Comparison of ENCODE assay signal across 29 mouse cellular contexts in the genomic region with DNA sequence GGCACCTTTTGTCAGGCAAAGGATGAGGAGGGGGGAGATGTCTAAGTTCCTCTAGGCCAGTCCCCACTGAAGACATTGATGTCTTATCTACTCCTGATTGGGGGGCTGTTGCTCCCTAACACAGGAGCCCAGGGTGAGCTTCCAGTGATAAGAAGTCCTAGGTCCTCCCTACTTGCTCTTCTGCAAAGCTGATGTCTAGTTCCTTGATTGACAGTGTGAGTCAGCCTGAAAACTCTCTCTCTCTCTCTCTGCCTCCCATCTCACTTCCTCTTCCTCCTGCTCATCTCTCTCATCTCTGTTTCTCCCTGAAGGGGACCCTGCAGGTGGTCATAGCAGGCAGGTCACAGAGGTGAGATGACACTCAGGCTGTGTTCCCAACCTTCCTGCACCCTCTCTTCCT. TPM values are rescaled to one million over a fixed set of nuclear protein-coding genes. Genes with fewer than 3 reads are reported as not detected.
DNase-seq lines count a peak whose midpoint lies in the region; ATAC-seq and TF ChIP-seq lines count a peak whose summit lies in the region.
"Had no signal": no experiment of that assay in that cellular context is flagged by ENCODE, and none has a peak within 500 bp of the region (broad histone marks: within the 10 kb centered on the region; RNA-seq: fewer than 3 reads in every experiment).

No protein-coding gene starts in this region.

- H3K79me2 ChIP-seq in CH12.LX (replicated peaks; ENCODE audit: control insufficient read depth, extremely low read depth, insufficient read depth, poor library complexity, severe bottlenecking): no peaks in the 10 kb centered on the region

- no peak; the same call in none of the 2 replicates for TF ChIP-seq RAD21 in CH12.LX (IDR thresholded peaks at IDR 0.05; ENCODE audit: low read depth, low read length)

- DNase-seq in A20 (ENCODE audit: low read depth, low spot score): peak; percentile 62
- DNase-seq in CH12.LX (ENCODE audit: extremely low read depth): peak; percentile 76
- no peak for DNase-seq in right cerebral cortex, postnatal 10 days (ENCODE audit: low spot score in 2 of 2)
- DNase-seq in right cerebral cortex, postnatal 36 days (ENCODE audit: low spot score in 2 of 2): no peak
- DNase-seq in neural tube, embryonic 10.5 days (ENCODE audit: extremely low spot score, low spot score): no peak
- DNase-seq: adrenal gland, adult 2 months; adrenal gland, postnatal 36 days; cerebellum, adult 8-10 months; cerebellum, postnatal 25 days; gastrocnemius, postnatal 25 days; heart, adult 18-20 months; kidney, adult 9 months; kidney, postnatal 10 days; liver; lung, embryonic 14.5 days; lung, postnatal 14 days; right cerebral cortex, adult 18-20 months; thymus, postnatal 25 days had no signal

- no peak for TF ChIP-seq CTCF in CH12.LX (conservative IDR thresholded peaks at IDR 0.05 in 1 of 2, IDR thresholded peaks at IDR 0.05 in 1 of 2; ENCODE audit: low read depth in 2 of 2, low read length in 2 of 2)

- dilution Hi-C loops in CH12.LX (cut with MboI; ENCODE audit: extremely low pct_ligation_motif_present, extremely low pct_unique_long_range_greater_than_20kb, low sequenced_read_pairs): no loop called here

- ATAC-seq in granulocyte monocyte progenitor cell, adult 5-6 weeks (replicated peaks; ENCODE audit: poor library complexity, severe bottlenecking): peak; percentile 66
- 0 out of 2 replicates have a peak, but pooled peaks have one; percentile 24 for ATAC-seq in monocyte, adult 5-6 weeks (replicated peaks; ENCODE audit: insufficient number of reproducible peaks, low FRiP score, low TSS enrichment, poor library complexity, severe bottlenecking)
- ATAC-seq: activated CD4-positive, CD25-positive, alpha-beta regulatory T cell, adult 4 months; forebrain, embryonic 13.5 days; intestine, embryonic 15.5 days had no signal

- no peak overlapping the region for H3K4me3 ChIP-seq in CH12.LX (replicated peaks in 1 of 3; ENCODE audit: low read depth in 2 of 3, low read length in 2 of 3, poor library complexity in 1 of 3)
- H3K4me3 ChIP-seq: forebrain, embryonic 13.5 days; hindbrain, embryonic 15.5 days; intestine, embryonic 15.5 days; liver, embryonic 15.5 days; neural tube, embryonic 12.5 days; stomach, embryonic 15.5 days had no signal

- in situ Hi-C loops in CH12.LX (cut with MboI; ENCODE audit: low pct_ligation_motif_present, low pct_unique_long_range_greater_than_20kb, low sequenced_read_pairs): no loop called here

- H3K9ac ChIP-seq in CH12.LX (ENCODE audit: insufficient read depth, low read depth): no peak overlapping the region
- H3K9ac ChIP-seq: forebrain, embryonic 13.5 days; hindbrain, embryonic 15.5 days; intestine, embryonic 15.5 days; liver, embryonic 15.5 days; lung, embryonic 14.5 days; neural tube, embryonic 12.5 days; stomach, embryonic 15.5 days had no signal

- H3K9me3 ChIP-seq in CH12.LX (replicated peaks; ENCODE audit: low read length): peaks cover 7% of the 10 kb centered on the region
- H3K9me3 ChIP-seq: forebrain, embryonic 13.5 days; hindbrain, embryonic 15.5 days; intestine, embryonic 15.5 days; liver, embryonic 15.5 days; neural tube, embryonic 12.5 days; stomach, embryonic 15.5 days had no signal

- no peaks in the 10 kb centered on the region for H3K27me3 ChIP-seq in CH12.LX (replicated peaks)
- H3K27me3 ChIP-seq: forebrain, embryonic 13.5 days; hindbrain, embryonic 15.5 days; intestine, embryonic 15.5 days; liver, embryonic 15.5 days; neural tube, embryonic 12.5 days; stomach, embryonic 15.5 days had no signal

- peak overlapping the region; percentile 2; the same call in 1 of the 2 replicates for H3K27ac ChIP-seq in CH12.LX (ENCODE audit: insufficient read depth, low read depth)
- H3K27ac ChIP-seq: forebrain, embryonic 13.5 days; hindbrain, embryonic 15.5 days; intestine, embryonic 15.5 days; liver, embryonic 15.5 days; neural tube, embryonic 12.5 days; stomach, embryonic 15.5 days had no signal

- peaks cover 38 to 88% of the 10 kb centered on the region in 2 experiments for H3K4me1 ChIP-seq in CH12.LX (ENCODE audit: control insufficient read depth in 1 of 2, insufficient read depth in 2 of 2)
- H3K4me1 ChIP-seq: liver, embryonic 15.5 days had no signal

- peak; percentile 95 for TF ChIP-seq EP300 in CH12.LX (IDR thresholded peaks at IDR 0.05; ENCODE audit: low read length)

- H3K36me3 ChIP-seq in CH12.LX (replicated peaks in 1 of 2; ENCODE audit: control insufficient read depth in 1 of 2, insufficient read depth in 1 of 2, low read length in 1 of 2): peaks cover 0 to 2% of the 10 kb centered on the region in 2 experiments
- H3K36me3 ChIP-seq: hindbrain, embryonic 15.5 days; intestine, embryonic 15.5 days; liver, embryonic 15.5 days; neural tube, embryonic 12.5 days; stomach, embryonic 15.5 days had no signal

- TF ChIP-seq POLR2A in CH12.LX (IDR thresholded peaks at IDR 0.05; ENCODE audit: low read depth, low read length): peak; percentile 47

- H3K4me2 ChIP-seq in CH12.LX (ENCODE audit: insufficient read depth, low read depth, poor library complexity, severe bottlenecking): peak overlapping the region; percentile 8; the same call in 1 of the 2 replicates
- H3K4me2 ChIP-seq: forebrain, embryonic 13.5 days; heart, embryonic 11.5 days; hindbrain, embryonic 15.5 days; intestine, embryonic 15.5 days; liver, embryonic 15.5 days; lung, embryonic 14.5 days; midbrain, embryonic 11.5 days; neural tube, embryonic 12.5 days; stomach, embryonic 15.5 days had no signal

TF ChIP-seq in CH12.LX, 34 proteins besides CTCF, POLR2A, EP300 and RAD21:
- TF ChIP-seq SIN3A (IDR thresholded peaks at IDR 0.05; ENCODE audit: low read length) (no peak), GABPA (IDR thresholded peaks at IDR 0.05; ENCODE audit: insufficient replicate concordance, low read depth, low read length) (no peak), ELF1 (IDR thresholded peaks at IDR 0.05; ENCODE audit: low read depth, low read length) (peak; percentile 76), MXI1 (IDR thresholded peaks at IDR 0.05; ENCODE audit: low read depth, low read length) (no peak; the same call in 1 of the 2 replicates), ZNF384 (IDR thresholded peaks at IDR 0.05; ENCODE audit: low read depth, low read length) (no peak), CHD1 (IDR thresholded peaks at IDR 0.05; ENCODE audit: low read depth, low read length) (no peak), MEF2A (IDR thresholded peaks at IDR 0.05; ENCODE audit: borderline replicate concordance, low read depth, low read length) (peak; percentile 67), MAX (IDR thresholded peaks at IDR 0.05; ENCODE audit: low read length) (no peak), BHLHE40 (IDR thresholded peaks at IDR 0.05; ENCODE audit: low read depth, low read length) (peak; percentile 48), HCFC1 (IDR thresholded peaks at IDR 0.05; ENCODE audit: low read depth, low read length) (peak; percentile 32; the same call in 1 of the 2 replicates), KAT2A (IDR thresholded peaks at IDR 0.05; ENCODE audit: insufficient replicate concordance, low read length) (no peak), SMC3 (IDR thresholded peaks at IDR 0.05; ENCODE audit: low read depth, low read length) (no peak), E2F4 (IDR thresholded peaks at IDR 0.05; ENCODE audit: insufficient replicate concordance, low read depth, low read length) (no peak), JUN (IDR thresholded peaks at IDR 0.05; ENCODE audit: insufficient read depth, low read depth, low read length) (peak; percentile 75), IRF4 (IDR thresholded peaks at IDR 0.05; ENCODE audit: low read depth, low read length) (peak; percentile 96), ETS1 (conservative IDR thresholded peaks at IDR 0.05; ENCODE audit: low read depth, low read length) (peak; percentile 69), MYC (IDR thresholded peaks at IDR 0.05; ENCODE audit: low read depth, low read length) (0 out of 2 replicates have a peak, but pooled peaks have one; percentile 30), TCF12 (IDR thresholded peaks at IDR 0.05; ENCODE audit: low read depth, low read length) (peak; percentile 85), MAZ (IDR thresholded peaks at IDR 0.05; ENCODE audit: low read depth, low read length) (no peak), ZMIZ1 (IDR thresholded peaks at IDR 0.05; ENCODE audit: low read depth, low read length) (no peak), JUND (conservative IDR thresholded peaks at IDR 0.05; ENCODE audit: low read depth, low read length) (peak; percentile 90), TBP (conservative IDR thresholded peaks at IDR 0.05; ENCODE audit: low read depth, low read length) (0 out of 2 replicates have a peak, but pooled peaks have one; percentile 38)

RNA-seq across cellular contexts. Expression of gene Sept9, which starts 58.4 kb away (rescaled TPM):
- total RNA-seq in CH12.LX (2012; rRNA removed) (118 and 128 TPM in 2 replicates), CH12.LX (2014; rRNA removed) (47.6 and 48.6 TPM in 2 replicates)
- polyA plus RNA-seq in CH12.LX (2012; ENCODE audit: insufficient read length, low read depth): 102 and 110 TPM in 2 replicates
- total RNA-seq in granulocyte monocyte progenitor cell, adult 5-6 weeks (2014; fragmentation: Nextera tagmentation): 139 and 145 TPM in 2 replicates
- total RNA-seq in granulocyte monocyte progenitor cell, adult 5-6 weeks (2017): 124 and 141 TPM in 2 replicates
- total RNA-seq in monocyte, adult 5-6 weeks (2017): 257 to 323 TPM (median 271 TPM) in 3 replicates

Comparison
In these comparisons a context has a peak if more than half of its experiments do, and no peak if none do; other contexts are left out.
1. DNase-seq: peak in A20 (single experiment) and CH12.LX (single experiment); none in right cerebral cortex, postnatal 10 days (0 of 2), right cerebral cortex, postnatal 36 days (0 of 2) and neural tube, embryonic 10.5 days (single experiment).